Mouse (Mus musculus): ENCODE results near the gene Ankrd45. TPM values are rescaled to one million over a fixed set of nuclear protein-coding genes. Genes with fewer than 3 reads are reported as not detected.
A peak's percentile ranks its signal among the peaks of the same experiment; 100 is the strongest.

Ankrd45 gene
- 13.6 and 14.0 TPM in 2 replicates for polyA plus RNA-seq (2015; fragmentation: Nextera tagmentation; extraction: Ambion mirVana)

DNA sequence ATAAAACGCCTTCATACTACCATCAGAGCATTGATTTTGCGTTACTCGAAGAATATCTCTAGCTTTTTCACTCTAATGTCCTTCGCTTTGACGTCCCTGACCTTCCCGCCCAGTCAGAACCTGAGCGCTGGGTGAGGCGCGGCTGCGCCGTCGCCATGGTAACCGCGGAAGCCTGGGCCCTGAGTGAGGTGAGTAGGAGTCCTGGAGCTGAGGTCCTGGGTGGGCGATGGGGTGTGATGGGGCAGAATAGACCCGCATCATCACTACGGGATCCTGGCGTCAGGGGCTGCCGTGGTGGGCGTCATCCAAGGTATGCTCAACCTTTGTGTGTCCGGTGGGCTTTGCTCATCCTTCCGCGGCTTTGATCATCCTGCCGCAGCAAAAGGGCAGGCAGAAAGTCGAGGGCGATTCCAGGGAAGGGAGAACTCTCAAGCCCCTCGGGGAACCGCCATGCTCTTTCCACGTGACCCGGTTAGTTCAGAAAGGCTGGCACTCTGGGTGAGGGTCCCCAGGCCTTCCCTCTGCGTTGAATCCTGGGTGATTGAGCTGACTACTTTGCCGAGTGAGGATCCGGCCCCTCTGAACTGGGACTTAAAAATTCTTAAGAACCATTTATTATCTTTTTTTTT lies at the start of gene Ankrd45:
Gene Ankrd45, plus strand, starts transcription at position 161 of the 629 bp plus-strand sequence.
- WGBS, result 5% methylated on average over 33 of the region's 33 CpGs
- ATAC-seq (ENCODE audit: low FRiP score), result peak; percentile 96
- 0 out of 2 replicates have a peak within 1 kb of the TSS, but pooled peaks have one; percentile 3 for H3K27ac ChIP-seq
- 0 out of 2 replicates have a peak, but pooled peaks cover 8% of the 10 kb centered on the region for H3K4me1 ChIP-seq (replicated peaks)
- no peaks in the 10 kb centered on the region for H3K27me3 ChIP-seq
- H3K4me2 ChIP-seq, result peak within 1 kb of the TSS; percentile 68
- H3K4me3 ChIP-seq, result peak within 1 kb of the TSS; percentile 49
- no peaks in the 10 kb centered on the region for H3K36me3 ChIP-seq
- H3K9me3 ChIP-seq, result no peaks in the 10 kb centered on the region
- peak within 1 kb of the TSS; percentile 73 for H3K9ac ChIP-seq

DNA sequence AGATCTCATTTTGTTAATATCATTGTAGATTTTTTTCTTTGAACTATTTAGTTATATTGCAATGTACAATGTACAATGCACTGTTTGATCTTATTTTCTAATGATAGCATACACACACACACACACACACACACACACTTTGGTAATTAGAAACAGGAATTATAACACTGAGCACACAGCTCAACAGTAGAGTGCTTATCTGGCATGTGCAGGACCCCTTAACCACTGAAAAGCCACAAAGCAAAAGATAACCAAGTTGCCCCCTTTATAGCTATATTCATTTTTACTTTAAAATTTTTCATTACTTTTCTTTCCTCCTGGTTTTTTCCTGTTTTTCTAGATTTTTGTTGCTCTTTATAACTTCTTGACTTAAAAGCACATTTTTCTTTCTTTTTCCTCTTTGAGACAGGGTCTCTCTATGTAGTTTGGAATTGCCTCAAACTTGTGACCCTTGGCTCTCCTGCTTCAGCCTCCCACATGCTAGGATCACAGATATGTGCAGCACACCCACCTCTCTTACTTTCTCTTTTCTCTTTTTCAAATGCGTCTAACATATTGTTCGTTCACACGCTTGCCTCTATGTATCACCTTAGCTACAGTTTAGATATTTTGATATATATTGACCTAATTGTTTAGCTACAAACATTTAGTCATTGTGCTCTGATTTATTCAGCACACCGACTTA lies 42.6 kb upstream of the Ankrd45 start:
- peaks cover 47% of the 10 kb centered on the region for H3K36me3 ChIP-seq
- H3K9ac ChIP-seq, result no peak overlapping the region
- 95% methylated on average over 4 of the region's 4 CpGs for WGBS
- no peak overlapping the region for H3K4me2 ChIP-seq
- H3K4me1 ChIP-seq (replicated peaks), result no peaks in the 10 kb centered on the region
- H3K9me3 ChIP-seq, result no peaks in the 10 kb centered on the region
- no peak overlapping the region for H3K27ac ChIP-seq
- H3K27me3 ChIP-seq, result no peaks in the 10 kb centered on the region
- no peak for ATAC-seq (ENCODE audit: low FRiP score)
- H3K4me3 ChIP-seq, result no peak overlapping the region

DNA sequence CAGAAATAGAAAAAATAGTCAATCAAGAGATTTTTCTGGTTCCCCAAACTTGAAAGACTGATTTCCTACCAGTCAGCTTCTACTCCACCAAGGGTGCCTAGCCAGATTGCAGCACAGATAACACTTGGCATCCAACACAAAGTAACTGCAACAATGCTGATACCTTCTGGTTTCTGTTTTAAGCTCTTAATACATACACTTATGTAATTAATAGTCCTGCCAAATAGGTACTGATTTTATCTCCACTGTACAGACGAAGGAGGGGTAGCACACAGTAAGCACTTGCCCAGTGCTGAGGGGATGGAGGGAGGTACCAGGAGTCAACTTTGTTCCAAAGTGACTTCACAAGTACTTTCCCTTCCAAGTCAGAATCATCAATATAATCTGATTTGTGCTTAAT lies 38.6 kb upstream of the Ankrd45 start:
- WGBS, result 91% methylated on average over 1 of the region's 1 CpGs
- no peak overlapping the region for H3K9ac ChIP-seq
- H3K9me3 ChIP-seq, result no peaks in the 10 kb centered on the region
- no peak overlapping the region for H3K27ac ChIP-seq
- H3K4me2 ChIP-seq, result no peak overlapping the region
- no peak for ATAC-seq (ENCODE audit: low FRiP score)
- H3K27me3 ChIP-seq, result no peaks in the 10 kb centered on the region
- no peak overlapping the region for H3K4me3 ChIP-seq
- peaks cover 42% of the 10 kb centered on the region for H3K36me3 ChIP-seq
- H3K4me1 ChIP-seq (replicated peaks), result no peaks in the 10 kb centered on the region

DNA sequence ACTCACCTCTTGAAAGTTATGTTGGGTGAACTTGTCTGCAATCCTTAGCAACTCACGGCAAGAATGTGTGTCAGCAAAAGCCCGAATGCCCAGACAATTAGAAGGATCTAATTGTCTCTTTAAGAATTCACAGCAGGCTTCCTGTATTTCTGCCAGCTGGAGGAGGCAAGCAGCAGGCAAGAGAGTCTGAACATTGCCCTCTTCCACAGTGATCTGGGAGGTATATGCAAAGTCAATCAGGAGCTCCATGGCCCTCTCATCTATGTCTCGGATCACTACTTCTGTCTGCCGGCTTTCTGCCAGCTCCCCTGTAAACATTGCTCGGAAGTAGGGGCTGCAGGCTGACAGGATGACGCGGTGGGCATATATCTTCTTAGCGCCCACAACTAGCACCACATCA lies 33.3 kb upstream of the Ankrd45 start:
- no peak overlapping the region for H3K27ac ChIP-seq
- no peaks in the 10 kb centered on the region for H3K9me3 ChIP-seq
- no peak overlapping the region for H3K4me2 ChIP-seq
- ATAC-seq (ENCODE audit: low FRiP score), result no peak
- H3K36me3 ChIP-seq, result peaks cover 28% of the 10 kb centered on the region
- H3K9ac ChIP-seq, result no peak overlapping the region
- 88% methylated on average over 8 of the region's 8 CpGs for WGBS
- no peaks in the 10 kb centered on the region for H3K27me3 ChIP-seq
- no peaks in the 10 kb centered on the region for H3K4me1 ChIP-seq (replicated peaks)
- H3K4me3 ChIP-seq, result no peak overlapping the region

DNA sequence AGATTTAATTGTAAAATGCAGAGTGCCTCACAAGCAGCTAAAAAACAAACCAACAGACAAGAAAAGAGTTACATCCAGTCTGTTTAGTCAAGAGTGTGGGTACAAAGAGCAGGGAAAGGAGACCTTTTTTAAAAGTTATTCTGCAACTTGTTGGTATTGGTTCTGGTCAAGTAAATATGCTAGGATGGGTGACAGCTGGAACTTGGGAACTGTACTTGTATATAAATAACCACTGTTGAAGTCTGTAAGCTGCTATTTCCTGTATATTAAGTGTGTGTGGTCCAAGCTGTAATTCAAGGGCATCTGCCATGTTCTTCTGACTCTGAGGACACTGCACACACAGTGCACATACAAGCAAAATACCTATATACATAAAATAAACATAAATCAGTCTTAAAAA lies 27.9 kb upstream of the Ankrd45 start:
- Histone ChIP-seq H3K9ac (no peak overlapping the region), H3K27ac (no peak overlapping the region), H3K4me1 (replicated peaks) (no peaks in the 10 kb centered on the region), H3K27me3 (no peaks in the 10 kb centered on the region), H3K9me3 (no peaks in the 10 kb centered on the region), H3K36me3 (peaks cover 3% of the 10 kb centered on the region; the same call in 1 of the 2 replicates), H3K4me3 (no peak overlapping the region), H3K4me2 (no peak overlapping the region)
- ATAC-seq (ENCODE audit: low FRiP score), result no peak

DNA sequence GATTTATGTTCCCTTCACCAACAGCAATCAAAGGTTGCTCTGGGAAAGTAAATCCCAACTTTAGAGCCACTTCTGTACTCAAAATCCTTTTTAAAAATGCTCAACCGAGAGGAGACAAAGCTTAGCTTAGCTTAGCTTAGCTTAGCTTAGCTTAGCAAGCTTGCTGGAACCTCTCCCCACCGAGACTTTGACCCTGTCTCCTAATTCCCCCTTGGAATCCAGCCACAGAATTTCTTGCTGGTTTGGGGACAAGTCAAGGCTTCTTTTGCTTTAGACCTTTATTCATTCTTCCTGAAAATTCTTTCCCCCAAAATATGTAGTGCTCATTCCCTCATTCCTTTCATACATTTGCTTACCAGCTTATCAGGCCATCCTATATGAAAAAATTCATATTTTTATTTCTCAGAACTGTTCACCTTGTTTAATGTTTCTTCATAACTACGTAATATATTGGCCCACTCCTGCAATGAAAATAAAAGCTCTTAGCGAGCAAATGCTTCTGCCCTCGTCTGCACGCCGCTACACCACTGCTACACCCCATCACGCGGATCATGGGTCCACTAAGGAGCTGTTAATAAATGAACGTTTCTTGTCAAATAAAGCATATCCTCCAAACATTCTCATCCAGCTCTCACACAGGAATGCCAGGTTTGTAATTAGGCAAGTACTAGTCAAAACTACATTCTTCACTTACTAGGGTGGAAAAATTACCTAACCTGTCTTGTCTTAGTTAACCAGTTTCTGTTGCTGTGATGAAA lies 19.7 kb upstream of the Ankrd45 start:
- Histone ChIP-seq H3K4me1 (replicated peaks) (0 out of 2 replicates have a peak, but pooled peaks cover 1% of the 10 kb centered on the region), H3K4me2 (no peak overlapping the region), H3K27me3 (no peaks in the 10 kb centered on the region), H3K9me3 (no peaks in the 10 kb centered on the region), H3K36me3 (peaks cover 15% of the 10 kb centered on the region), H3K4me3 (no peak overlapping the region), H3K9ac (no peak overlapping the region), H3K27ac (no peak overlapping the region)
- ATAC-seq (ENCODE audit: low FRiP score), result no peak
- WGBS, result 89% methylated on average over 10 of the region's 10 CpGs

DNA sequence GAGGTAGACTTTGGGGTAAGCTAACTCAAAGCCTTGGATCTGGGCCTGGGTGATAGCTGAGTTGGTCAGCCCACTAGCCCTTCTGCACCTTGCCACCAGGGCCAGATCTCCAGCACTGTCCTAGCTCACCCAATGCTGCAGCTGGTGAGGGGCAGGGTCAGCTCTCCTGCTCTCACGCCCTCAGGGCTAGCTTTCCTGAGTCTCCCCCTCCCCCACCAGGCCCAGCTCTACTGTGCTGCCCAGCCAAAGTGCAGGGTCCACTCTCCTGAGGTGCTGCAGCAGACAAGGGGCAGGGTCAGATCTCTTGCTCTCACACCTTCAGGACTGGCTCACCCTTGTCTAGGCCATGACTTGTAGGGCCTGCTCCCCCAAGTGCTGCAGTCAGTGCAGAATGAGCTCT lies 16.0 kb upstream of the Ankrd45 start:
- H3K36me3 ChIP-seq, result peaks cover 10% of the 10 kb centered on the region; the same call in 1 of the 2 replicates
- H3K9me3 ChIP-seq, result no peaks in the 10 kb centered on the region
- H3K4me2 ChIP-seq, result no peak overlapping the region
- no peaks in the 10 kb centered on the region for H3K27me3 ChIP-seq
- no peak overlapping the region for H3K4me3 ChIP-seq
- no peak overlapping the region for H3K27ac ChIP-seq
- H3K4me1 ChIP-seq (replicated peaks), result peaks cover 18% of the 10 kb centered on the region
- ATAC-seq (ENCODE audit: low FRiP score), result no peak
- no peak overlapping the region for H3K9ac ChIP-seq
- WGBS, result 92% methylated on average over 1 of the region's 1 CpGs

DNA sequence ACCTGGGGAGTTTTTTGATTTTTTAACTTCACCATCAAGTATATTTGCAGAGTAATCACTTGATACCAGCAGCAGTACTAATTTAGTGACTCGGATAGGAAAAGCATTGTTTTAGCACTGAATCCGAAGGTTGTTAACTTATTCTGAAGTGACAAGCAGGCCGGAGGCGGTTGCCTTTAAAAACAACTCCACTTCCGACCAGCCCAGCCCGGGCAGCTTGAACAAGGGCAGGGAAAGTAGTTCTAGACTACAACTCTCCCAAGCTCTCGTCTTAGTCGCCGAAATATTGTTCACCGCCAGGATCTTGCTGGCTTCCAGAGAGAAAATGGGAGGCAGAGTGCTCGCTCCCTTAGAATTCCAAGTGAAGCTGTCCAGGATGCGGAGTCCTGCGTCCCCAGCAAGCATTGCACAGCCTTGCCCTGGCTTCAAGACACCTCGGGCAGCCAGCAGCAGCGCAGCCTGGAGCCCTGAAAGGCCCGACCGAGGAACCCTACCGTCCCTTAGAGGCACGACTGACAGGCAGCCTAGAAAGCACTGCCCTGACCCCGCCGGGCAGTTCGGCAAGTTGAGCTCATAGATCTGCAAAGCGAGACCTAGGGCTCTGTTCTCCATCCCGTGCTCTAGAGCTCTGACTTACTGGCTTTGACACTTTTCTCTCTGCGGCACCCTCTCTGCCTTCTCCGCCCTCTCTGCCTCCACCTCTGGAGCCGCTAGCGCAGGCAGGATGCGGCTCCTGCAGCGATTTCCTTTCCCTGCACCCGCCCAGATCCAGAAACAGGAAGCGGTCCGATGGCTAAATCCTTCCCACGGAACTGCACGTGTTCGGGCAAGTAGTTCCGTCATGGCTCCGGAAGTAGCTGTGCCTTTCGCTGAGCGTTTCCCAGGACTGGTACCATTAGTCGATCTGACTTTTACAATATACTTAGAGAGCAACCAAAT lies 11.5 kb upstream of the Ankrd45 start, which contains the start of gene Klhl20:
Gene Klhl20, minus strand, starts transcription at position 786 of the 939 bp plus-strand sequence.
- peak within 1 kb of the TSS; percentile 95 for H3K9ac ChIP-seq
- peak; percentile 97 for ATAC-seq (ENCODE audit: low FRiP score)
- 2% methylated on average over 39 of the region's 41 CpGs for WGBS

DNA sequence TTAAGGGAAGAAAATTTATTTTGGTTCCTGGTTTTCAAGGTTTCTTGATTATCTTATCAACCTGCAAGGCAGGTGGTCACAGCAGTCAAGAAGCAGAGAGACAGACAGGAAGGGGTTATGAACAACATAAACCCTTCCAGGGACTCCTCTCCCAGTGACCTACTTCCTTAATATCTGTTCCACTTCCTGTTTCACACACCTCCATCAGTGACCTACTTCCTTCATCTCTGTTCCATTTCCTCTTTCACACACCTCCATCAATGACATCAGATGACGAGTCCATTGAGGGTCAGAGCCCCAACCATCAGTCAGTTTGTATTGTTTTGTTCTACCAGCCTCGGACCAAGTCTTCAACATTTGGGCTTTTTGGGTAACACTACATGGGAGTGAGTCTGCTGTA lies 3.0 kb upstream of the Ankrd45 start:
- ATAC-seq (ENCODE audit: low FRiP score), result no peak
- Histone ChIP-seq H3K9me3 (no peaks in the 10 kb centered on the region), H3K4me3 (no peak overlapping the region), H3K4me1 (replicated peaks) (0 out of 2 replicates have a peak, but pooled peaks cover 8% of the 10 kb centered on the region), H3K27me3 (no peaks in the 10 kb centered on the region), H3K9ac (no peak overlapping the region), H3K4me2 (no peak overlapping the region), H3K36me3 (no peaks in the 10 kb centered on the region), H3K27ac (no peak overlapping the region)
- WGBS, result 88% methylated on average over 2 of the region's 2 CpGs

More for the DNA sequence above, 11.5 kb upstream of the Ankrd45 start, which contains the start of gene Klhl20:
- H3K27me3 ChIP-seq, result peaks cover 8% of the 10 kb centered on the region
- peak within 1 kb of the TSS; percentile 84 for H3K27ac ChIP-seq
- H3K4me3 ChIP-seq, result peak within 1 kb of the TSS; percentile 96
- H3K4me2 ChIP-seq, result peak within 1 kb of the TSS; percentile 92
- no peaks in the 10 kb centered on the region for H3K9me3 ChIP-seq
- peaks cover 18% of the 10 kb centered on the region for H3K4me1 ChIP-seq (replicated peaks)
- H3K36me3 ChIP-seq, result peaks cover 6% of the 10 kb centered on the region; the same call in 1 of the 2 replicates

DNA sequence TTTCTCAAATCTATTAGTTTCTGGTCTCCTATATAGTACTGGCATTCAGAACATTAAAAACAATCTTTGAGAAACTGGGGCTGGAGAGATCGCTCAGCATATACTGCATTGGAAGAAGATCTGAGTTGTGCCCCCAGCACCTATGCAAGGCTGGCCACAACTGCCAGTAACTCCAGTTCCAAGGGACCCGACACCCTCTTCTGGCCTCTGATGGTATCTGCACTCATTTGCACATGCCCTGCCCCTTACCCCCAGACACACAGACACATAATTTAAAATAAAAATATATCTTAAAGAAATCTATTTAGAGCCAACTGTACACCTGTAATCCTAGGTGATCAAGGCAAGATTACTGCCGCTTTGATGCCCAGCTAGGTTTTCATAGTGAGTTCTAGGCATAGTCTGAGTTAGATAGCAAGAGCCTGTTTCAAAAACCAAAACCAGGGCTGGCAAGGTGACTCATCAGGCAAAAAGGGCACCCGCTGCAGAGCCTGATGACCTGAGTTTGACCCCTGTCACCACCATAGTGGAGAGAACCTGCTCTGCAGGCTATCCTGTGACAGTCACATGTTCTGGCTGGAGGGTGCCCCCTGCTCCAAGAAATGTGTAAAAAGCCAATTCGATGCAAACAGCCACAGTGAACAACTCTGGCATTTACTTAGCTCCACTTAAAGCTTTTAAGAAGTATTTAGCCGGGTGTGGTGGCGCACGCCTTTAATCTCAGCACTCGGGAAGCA lies 2.3 kb upstream of the Ankrd45 start:
- Histone ChIP-seq H3K4me1 (replicated peaks) (0 out of 2 replicates have a peak, but pooled peaks cover 8% of the 10 kb centered on the region), H3K9ac (no peak overlapping the region), H3K27me3 (no peaks in the 10 kb centered on the region), H3K4me3 (no peak overlapping the region), H3K9me3 (no peaks in the 10 kb centered on the region), H3K27ac (no peak overlapping the region), H3K4me2 (no peak overlapping the region), H3K36me3 (no peaks in the 10 kb centered on the region)
- no peak for ATAC-seq (ENCODE audit: low FRiP score)
- 82% methylated on average over 9 of the region's 9 CpGs for WGBS

DNA sequence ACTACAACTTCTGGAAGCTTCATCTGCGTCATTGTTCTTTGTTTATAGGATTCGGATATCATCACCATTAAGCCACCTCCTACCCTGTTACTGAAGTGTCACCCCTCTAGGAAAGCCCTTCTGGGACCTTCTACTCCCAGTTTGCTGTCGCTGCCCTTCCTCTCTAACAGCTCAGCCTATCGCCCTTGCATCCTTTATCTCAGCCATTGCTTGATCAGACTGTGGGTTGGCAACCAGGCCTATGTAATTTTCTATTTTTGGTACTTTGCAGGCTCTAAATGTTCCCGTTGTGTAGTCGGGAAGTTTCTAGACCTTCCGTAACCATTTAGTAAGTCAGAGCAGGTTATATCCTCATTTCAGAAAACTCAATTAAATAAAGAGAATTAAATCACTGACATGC lies 725 bp downstream of the Ankrd45 start:
- WGBS, result 87% methylated on average over 7 of the region's 7 CpGs
- peak overlapping the region; percentile 49 for H3K4me3 ChIP-seq
- peak overlapping the region; percentile 68 for H3K4me2 ChIP-seq
- no peaks in the 10 kb centered on the region for H3K27me3 ChIP-seq
- no peaks in the 10 kb centered on the region for H3K36me3 ChIP-seq
- no peak overlapping the region for H3K27ac ChIP-seq
- H3K4me1 ChIP-seq (replicated peaks), result 0 out of 2 replicates have a peak, but pooled peaks cover 8% of the 10 kb centered on the region
- peak overlapping the region; percentile 73; the same call in 1 of the 2 replicates for H3K9ac ChIP-seq
- H3K9me3 ChIP-seq, result no peaks in the 10 kb centered on the region
- 0 out of 2 replicates have a peak, but pooled peaks have one; percentile 50 for ATAC-seq (ENCODE audit: low FRiP score)
